Mouse (Mus musculus): ENCODE measurements at regions not wholly inside any gene's neighbourhood (a gene's known extent, or its start where the extent isn't known, plus 50 kb on each side); places are given as distances from the start of the nearest gene placed in this dataset.
A peak's percentile ranks its signal among the peaks of the same experiment; 100 is the strongest.

DNA sequence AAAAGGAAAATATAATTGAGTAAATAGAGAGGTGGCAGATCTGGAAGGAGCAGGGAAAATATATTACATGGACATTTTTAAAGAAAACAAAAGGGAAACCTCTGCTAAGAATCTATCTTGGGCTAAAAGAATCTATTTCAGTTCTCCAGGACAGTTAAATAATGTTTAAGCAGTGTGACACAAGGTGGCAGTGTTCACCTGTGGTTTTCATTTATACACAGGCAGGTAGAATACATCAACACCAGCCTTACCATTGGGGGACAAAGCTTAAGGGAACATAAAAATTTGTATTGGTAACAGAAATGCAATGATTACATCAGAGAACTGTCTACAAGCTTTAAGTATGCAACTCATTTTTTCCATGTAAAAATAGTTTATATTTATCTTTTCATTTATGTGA, 78.2 kb upstream of the Cldn34d start:
- peak; percentile 14 for DNase-seq
